Mouse (Mus musculus) telencephalon, adult 2 months (tissue): ENCODE measurements at regions not wholly inside any gene's neighbourhood (a gene's known extent, or its start where the extent isn't known, plus 50 kb on each side); places are given as distances from the start of the nearest gene placed in this dataset.
A peak's percentile ranks its signal among the peaks of the same experiment; 100 is the strongest.

ENCODE experiments used
- DNase-seq: peaks from one replicate; pipeline ENCODE4 v3.0.0-alpha.2; 2011; ENCODE audit warnings: low read depth, low spot score

GRCm38 (mm10) chr14:58691129-58691828 lies 451.4 kb downstream of the 1700129C05Rik start:
- no peak for DNase-seq

- DNase-seq, result no peak
Observed at GRCm38 (mm10) chr14:58687814-58688213, 454.9 kb downstream of the 1700129C05Rik start.

GRCm38 (mm10) chr14:58678781-58679180 lies 463.9 kb downstream of the 1700129C05Rik start:
- DNase-seq, result no peak

GRCm38 (mm10) chr14:58678126-58678656 lies 464.5 kb downstream of the 1700129C05Rik start:
- no peak for DNase-seq

GRCm38 (mm10) chr14:58675146-58675545 lies 467.5 kb downstream of the 1700129C05Rik start:
- DNase-seq, result no peak

- no peak for DNase-seq
Observed at GRCm38 (mm10) chr14:58663946-58664345, 478.7 kb downstream of the 1700129C05Rik start.

- no peak for DNase-seq
Observed at GRCm38 (mm10) chr14:58662601-58663000, 480.1 kb downstream of the 1700129C05Rik start.

GRCm38 (mm10) chr14:58661416-58661815 lies 481.3 kb downstream of the 1700129C05Rik start:
- no peak for DNase-seq

GRCm38 (mm10) chr14:58657263-58657662 lies 485.4 kb downstream of the 1700129C05Rik start:
- no peak for DNase-seq

GRCm38 (mm10) chr14:58656935-58657238 lies 485.8 kb downstream of the 1700129C05Rik start:
- DNase-seq, result no peak

GRCm38 (mm10) chr14:58656212-58656934 lies 486.3 kb downstream of the 1700129C05Rik start:
- no peak for DNase-seq

- DNase-seq, result no peak
Observed at GRCm38 (mm10) chr14:58653026-58653425, 489.7 kb downstream of the 1700129C05Rik start.

- no peak for DNase-seq
Observed at GRCm38 (mm10) chr14:58652004-58652403, 490.7 kb downstream of the 1700129C05Rik start.

- DNase-seq, result no peak
Observed at GRCm38 (mm10) chr14:58651210-58651609, 491.5 kb downstream of the 1700129C05Rik start.

GRCm38 (mm10) chr14:58638337-58638696 lies 504.4 kb downstream of the 1700129C05Rik start:
- no peak for DNase-seq

GRCm38 (mm10) chr14:58637405-58638336 lies 505.0 kb downstream of the 1700129C05Rik start:
- DNase-seq, result no peak

GRCm38 (mm10) chr14:58631221-58631620 lies 511.5 kb downstream of the 1700129C05Rik start:
- no peak for DNase-seq

GRCm38 (mm10) chr14:58628266-58628665 lies 514.4 kb downstream of the 1700129C05Rik start:
- DNase-seq, result no peak

- no peak for DNase-seq
Observed at GRCm38 (mm10) chr14:58626506-58627256, 516.0 kb downstream of the 1700129C05Rik start.

GRCm38 (mm10) chr14:58620186-58620585 lies 522.5 kb downstream of the 1700129C05Rik start:
- no peak for DNase-seq

GRCm38 (mm10) chr14:58617656-58618055 lies 525.0 kb downstream of the 1700129C05Rik start:
- peak; percentile 19 for DNase-seq
